ENCODE assay signal across 8 mouse cellular contexts in genomic region chr8:88199700-88200601, GRCm38 (mm10). TPM values are rescaled to one million over a fixed set of nuclear protein-coding genes. Genes with fewer than 3 reads are reported as not detected.
DNase-seq lines count a peak whose midpoint lies in the region; ATAC-seq lines count a peak whose summit lies in the region.

No protein-coding gene starts in this region.

- no peaks in the 10 kb centered on the region for H3K9me3 ChIP-seq in intestine, embryonic 16.5 days (ENCODE audit: control insufficient read depth, low read length)
- no peaks in the 10 kb centered on the region for H3K9me3 ChIP-seq in limb, embryonic 15.5 days
- no peaks in the 10 kb centered on the region for H3K9me3 ChIP-seq in midbrain, embryonic 14.5 days (ENCODE audit: control insufficient read depth, low read length)

- H3K27me3 ChIP-seq in intestine, embryonic 16.5 days (replicated peaks; ENCODE audit: control insufficient read depth, insufficient read depth, low read length) = no peaks in the 10 kb centered on the region
- no peaks in the 10 kb centered on the region for H3K27me3 ChIP-seq in limb, embryonic 15.5 days
- H3K27me3 ChIP-seq in midbrain, embryonic 14.5 days (ENCODE audit: control insufficient read depth, insufficient read depth, low read length) = no peaks in the 10 kb centered on the region

- peak; percentile 34 to 38 for DNase-seq in left cerebral cortex, adult 18-20 months (ENCODE audit: low spot score in 2 of 2)
- DNase-seq in left cerebral cortex, adult 11 months (ENCODE audit: low spot score) = no peak
- DNase-seq in embryo, embryonic 11.5 days (ENCODE audit: low read depth, low spot score) = peak; percentile 13
- DNase-seq in gastrocnemius, postnatal 4 days (ENCODE audit: low spot score in 2 of 2) = peak; percentile 38 to 46
- DNase-seq in midbrain, embryonic 14.5 days = peak; percentile 63
- peak; percentile 55 to 57 for DNase-seq in spleen, adult 18-20 months

- peak; percentile 58 for ATAC-seq in intestine, embryonic 16.5 days
- ATAC-seq in limb, embryonic 15.5 days (ENCODE audit: insufficient number of reproducible peaks, low FRiP score, low TSS enrichment, low read depth) = no peak
- peak; percentile 70 for ATAC-seq in midbrain, embryonic 14.5 days (ENCODE audit: low FRiP score, low TSS enrichment)

- peak overlapping the region; percentile 95 for H3K27ac ChIP-seq in intestine, embryonic 16.5 days (ENCODE audit: low read length)
- peak overlapping the region; percentile 99 for H3K27ac ChIP-seq in limb, embryonic 15.5 days
- peak overlapping the region; percentile 97 for H3K27ac ChIP-seq in midbrain, embryonic 14.5 days (replicated peaks; ENCODE audit: low read depth, low read length)

- H3K4me3 ChIP-seq in intestine, embryonic 16.5 days (ENCODE audit: low read length) = peak overlapping the region; percentile 93
- H3K4me3 ChIP-seq in limb, embryonic 15.5 days = peak overlapping the region; percentile 90
- H3K4me3 ChIP-seq in midbrain, embryonic 14.5 days (replicated peaks; ENCODE audit: low read depth, low read length) = peak overlapping the region; percentile 82

- peak overlapping the region; percentile 93 for H3K4me2 ChIP-seq in intestine, embryonic 16.5 days (ENCODE audit: low read depth, low read length)
- peak overlapping the region; percentile 96 for H3K4me2 ChIP-seq in limb, embryonic 15.5 days
- peak overlapping the region; percentile 79 for H3K4me2 ChIP-seq in midbrain, embryonic 14.5 days (ENCODE audit: low read length)

- peaks cover 24% of the 10 kb centered on the region for H3K4me1 ChIP-seq in intestine, embryonic 16.5 days (ENCODE audit: control insufficient read depth, insufficient read depth, low read length)
- H3K4me1 ChIP-seq in limb, embryonic 15.5 days = peaks cover 24% of the 10 kb centered on the region
- H3K4me1 ChIP-seq in midbrain, embryonic 14.5 days (ENCODE audit: control insufficient read depth, insufficient read depth, low read length) = peaks cover 25% of the 10 kb centered on the region

- no peaks in the 10 kb centered on the region for H3K36me3 ChIP-seq in intestine, embryonic 16.5 days (ENCODE audit: control insufficient read depth, insufficient read depth, low read length)
- H3K36me3 ChIP-seq in limb, embryonic 15.5 days = peaks cover 2% of the 10 kb centered on the region; the same call in 1 of the 2 replicates
- H3K36me3 ChIP-seq in midbrain, embryonic 14.5 days (ENCODE audit: control insufficient read depth, insufficient read depth, low read length) = no peaks in the 10 kb centered on the region

- peak overlapping the region; percentile 84 for H3K9ac ChIP-seq in intestine, embryonic 16.5 days (ENCODE audit: low read depth, low read length)
- peak overlapping the region; percentile 82 for H3K9ac ChIP-seq in limb, embryonic 15.5 days
- peak overlapping the region; percentile 76 for H3K9ac ChIP-seq in midbrain, embryonic 14.5 days (replicated peaks; ENCODE audit: low read length)

- WGBS in intestine, embryonic 16.5 days = under 1% methylated on average over 96 of the region's 117 CpGs
- WGBS in limb, embryonic 15.5 days = under 1% methylated on average over 83 of the region's 117 CpGs
- WGBS in midbrain, embryonic 14.5 days = under 1% methylated on average over 103 of the region's 117 CpGs

RNA-seq across cellular contexts. Expression of gene Tent4b, which starts 0.9 kb away (rescaled TPM):
- total RNA-seq in left cerebral cortex, adult 18-20 months (2021) = 10 to 100 TPM; 36.8 to 44.7 TPM
- total RNA-seq in gastrocnemius, postnatal 4 days (2021) = 10 to 100 TPM; 18.1 to 21.9 TPM
- 3.4 and 4.2 TPM in 2 replicates for polyA plus RNA-seq in intestine, embryonic 16.5 days (2015; fragmentation: Nextera tagmentation; extraction: Ambion mirVana)
- polyA plus RNA-seq in limb, embryonic 15.5 days (2015; fragmentation: Nextera tagmentation; extraction: Ambion mirVana) = 5.8 and 7.3 TPM in 2 replicates
- 16.0 and 16.3 TPM in 2 replicates for polyA plus RNA-seq in midbrain, embryonic 14.5 days (2014; fragmentation: Nextera tagmentation; extraction: Ambion mirVana)
